Mouse (Mus musculus) kidney, embryonic 14.5 days (tissue): ENCODE measurements around the gene Prkab2. TPM values are rescaled to one million over a fixed set of nuclear protein-coding genes. Genes with fewer than 3 reads are reported as not detected.
A peak's percentile ranks its signal among the peaks of the same experiment; 100 is the strongest.

Experiments
- ATAC-seq: fragments of 200-750 bp; cut with Nextera tagmentation; 2 replicates; pipeline ENCODE4 v1.8.0; 2017; ENCODE audit warnings: moderate number of reproducible peaks, mild to moderate bottlenecking, moderate TSS enrichment, moderate library complexity; ENCODE audit not compliant: low FRiP score, low TSS enrichment
- H3K27ac ChIP-seq: fragments of 300-500 bp; sonication (generic); 2 replicates; pipeline ENCODE4 v1.5.1; 2014; ENCODE audit warnings: low read depth, mild to moderate bottlenecking, low read length, moderate library complexity, mixed read lengths
- H3K27me3 ChIP-seq: fragments of 300-500 bp; sonication (generic); 2 replicates; pipeline ENCODE4 v1.6.1; 2014; ENCODE audit warnings: mild to moderate bottlenecking, low read length; ENCODE audit not compliant: control insufficient read depth, insufficient read depth
- H3K36me3 ChIP-seq: fragments of 300-500 bp; sonication (generic); 2 replicates; pipeline ENCODE4 v1.6.1; 2014; ENCODE audit warnings: low read length, mixed read lengths; ENCODE audit not compliant: control insufficient read depth, insufficient read depth
- H3K4me1 ChIP-seq: fragments of 300-500 bp; sonication (generic); 2 replicates; pipeline ENCODE4 v1.6.1; 2014; ENCODE audit warnings: low read length, mixed read lengths; ENCODE audit not compliant: control insufficient read depth, insufficient read depth
- H3K4me2 ChIP-seq: fragments of 300-500 bp; sonication (generic); replicated peaks from 2 replicates; pipeline ENCODE4 v1.6.1; 2014; ENCODE audit warnings: low read depth, mild to moderate bottlenecking, low read length
- H3K4me3 ChIP-seq: fragments of 300-500 bp; sonication (generic); 2 replicates; pipeline ENCODE4 v1.5.1; 2014; ENCODE audit warnings: mild to moderate bottlenecking, low read length
- H3K9ac ChIP-seq: fragments of 300-500 bp; sonication (generic); 2 replicates; pipeline ENCODE4 v1.6.1; 2014; ENCODE audit warnings: low read depth, mild to moderate bottlenecking, low read length, moderate library complexity
- H3K9me3 ChIP-seq: fragments of 300-500 bp; sonication (generic); 2 replicates; pipeline ENCODE4 v1.6.1; 2016; ENCODE audit warnings: low read length; ENCODE audit not compliant: control insufficient read depth
- WGBS: fragments of 180-500 bp; shearing (Covaris S2); extraction: QIAGEN DNeasy Blood & Tissue Kit; methylation state at CpG from one replicate; pipeline ENCODE4 v1.1.7; 2014; 5-methylcytosine and 5-hydroxymethylcytosine counted together
- polyA plus RNA-seq: library from polyadenylated mRNA; unstranded; fragments of >200 nt; fragmentation: Nextera tagmentation; extraction: Ambion mirVana; gene quantifications from 2 replicates; pipeline ENCODE4 v1.2.1, GENCODE M21; 2014

Prkab2 gene
- polyA plus RNA-seq, 1 experiment from 2014 or later = 4.6 TPM

DNA sequence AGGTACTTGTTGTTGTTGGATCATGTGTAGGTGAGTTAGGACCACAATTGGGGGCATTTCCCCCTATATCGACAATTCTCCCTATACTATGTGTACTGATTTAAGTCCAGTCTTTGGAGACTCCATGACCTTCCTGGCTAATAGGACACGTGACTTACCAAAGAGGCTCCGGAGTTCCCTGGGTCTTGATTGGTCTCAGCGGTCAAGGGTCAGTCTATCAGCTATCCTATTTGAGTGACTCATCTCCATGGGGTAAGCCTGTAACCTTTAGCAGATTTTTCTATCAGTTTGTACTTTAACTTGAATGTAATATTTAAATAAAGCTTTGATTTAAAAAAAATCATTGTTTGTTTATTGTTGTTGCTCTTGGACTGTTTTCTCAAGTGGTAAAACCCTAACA lies 37.3 kb upstream of the Prkab2 start:
- Histone ChIP-seq H3K27me3 (no peaks in the 10 kb centered on the region), H3K36me3 (no peaks in the 10 kb centered on the region), H3K27ac (no peak overlapping the region), H3K9ac (no peak overlapping the region), H3K4me2 (no peak overlapping the region), H3K4me1 (no peaks in the 10 kb centered on the region), H3K9me3 (no peaks in the 10 kb centered on the region), H3K4me3 (no peak overlapping the region)
- 95% methylated on average over 4 of the region's 4 CpGs for WGBS
- ATAC-seq = no peak

DNA sequence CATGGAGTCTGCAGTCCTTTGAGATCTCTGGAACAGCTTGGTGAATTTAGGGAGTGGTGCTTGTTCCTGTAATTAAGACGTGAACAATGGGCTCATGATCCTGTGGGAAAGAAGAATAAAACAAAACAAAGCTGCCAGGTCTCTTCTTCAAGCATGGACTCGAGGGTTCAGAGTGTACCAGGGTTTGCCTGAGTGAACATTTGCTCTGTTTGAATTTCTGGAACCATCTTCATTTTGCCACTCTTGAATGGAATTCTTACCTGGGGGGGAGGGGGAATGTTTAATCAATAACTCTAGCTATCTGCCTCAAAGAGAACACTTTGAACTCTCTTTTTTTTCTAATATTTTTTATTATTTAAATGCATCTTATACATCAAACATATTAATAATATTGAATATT lies 33.4 kb upstream of the Prkab2 start:
- H3K4me2 ChIP-seq = no peak overlapping the region
- H3K27me3 ChIP-seq = no peaks in the 10 kb centered on the region
- H3K9me3 ChIP-seq = no peaks in the 10 kb centered on the region
- WGBS = 50% methylated on average over 2 of the region's 2 CpGs
- H3K4me1 ChIP-seq = no peaks in the 10 kb centered on the region
- ATAC-seq = no peak
- no peak overlapping the region for H3K4me3 ChIP-seq
- H3K27ac ChIP-seq = no peak overlapping the region
- no peak overlapping the region for H3K9ac ChIP-seq
- H3K36me3 ChIP-seq = no peaks in the 10 kb centered on the region

DNA sequence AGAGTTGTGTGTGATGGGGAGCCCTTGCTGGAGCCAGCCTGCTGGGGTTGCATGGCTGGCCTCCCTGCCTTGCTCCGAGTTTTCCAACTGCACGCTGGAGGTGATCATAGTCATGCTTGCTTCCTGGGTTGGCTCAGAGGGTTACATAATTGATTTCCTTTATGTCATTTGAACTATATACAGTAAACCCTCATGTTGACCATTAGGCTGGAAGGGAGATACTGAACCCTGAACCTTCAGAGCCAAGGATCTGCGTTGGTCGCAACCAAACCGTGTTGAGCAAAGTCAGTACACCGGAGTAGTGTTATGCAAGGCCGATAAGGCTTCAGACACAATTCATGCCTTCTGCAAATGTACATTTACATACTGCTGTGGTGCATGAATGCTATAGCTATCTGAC lies 30.1 kb upstream of the Prkab2 start:
- no peak overlapping the region; the same call in 1 of the 2 replicates for H3K27ac ChIP-seq
- no peak for ATAC-seq
- no peaks in the 10 kb centered on the region for H3K27me3 ChIP-seq
- no peaks in the 10 kb centered on the region for H3K4me1 ChIP-seq
- H3K9me3 ChIP-seq = no peaks in the 10 kb centered on the region
- no peaks in the 10 kb centered on the region for H3K36me3 ChIP-seq
- peak overlapping the region; percentile 48 for H3K4me3 ChIP-seq
- H3K4me2 ChIP-seq = peak overlapping the region; percentile 57
- 70% methylated on average over 7 of the region's 7 CpGs for WGBS
- no peak overlapping the region for H3K9ac ChIP-seq

DNA sequence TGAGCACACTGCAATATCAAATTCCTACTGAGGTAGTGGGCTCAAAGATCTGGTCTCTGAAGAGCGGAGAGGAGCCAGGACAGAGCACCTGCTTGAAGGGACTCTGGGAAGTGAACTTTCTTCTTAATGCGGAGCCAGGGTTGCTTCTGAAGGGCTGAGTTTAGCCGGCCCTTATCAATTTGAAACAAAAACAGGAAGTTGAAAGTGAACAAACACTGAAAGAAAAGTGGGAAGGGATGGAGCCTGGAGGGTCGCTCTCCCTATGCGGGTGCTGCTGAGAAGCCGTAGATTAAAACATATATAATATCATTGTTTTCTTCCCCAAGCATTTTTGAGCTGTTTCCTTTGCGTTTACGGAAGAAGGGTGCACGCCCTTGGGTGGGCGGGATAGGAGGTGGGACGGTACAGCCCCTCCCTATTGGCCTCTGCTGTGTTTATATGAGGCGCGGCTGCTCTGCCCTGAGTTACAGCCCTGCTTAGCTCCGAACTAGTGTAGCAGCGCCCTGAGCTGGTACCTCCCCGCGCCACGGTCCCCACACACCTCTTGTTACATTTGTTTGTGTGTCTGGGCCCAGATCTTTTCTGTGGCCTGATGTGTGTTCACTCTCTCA lies 29.5 kb upstream of the Prkab2 start, which contains the start of gene Fmo5:
Gene Fmo5, plus strand, starts transcription at position 414 of the 611 bp plus-strand sequence.
- peak within 1 kb of the TSS; percentile 48 for H3K4me3 ChIP-seq
- 3% methylated on average over 18 of the region's 18 CpGs for WGBS

DNA sequence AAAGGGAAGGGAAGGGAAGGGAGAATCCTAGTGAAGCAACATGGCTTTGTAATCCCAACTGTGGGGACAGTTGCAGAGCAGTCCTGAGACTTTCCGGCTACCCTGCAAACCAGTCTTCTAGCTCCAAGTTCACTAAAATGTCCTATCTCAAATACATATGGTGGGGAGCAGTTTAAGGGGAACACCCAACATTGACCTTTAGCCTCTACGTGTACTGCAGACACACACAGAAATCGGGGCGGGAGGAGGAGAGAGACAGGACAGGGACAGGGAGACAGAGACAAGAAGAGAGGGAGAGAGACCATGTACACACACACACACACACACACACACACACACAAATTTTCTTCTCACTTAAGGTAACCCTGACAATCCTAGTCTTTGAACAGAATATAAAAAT lies 28.1 kb upstream of the Prkab2 start:
- H3K27ac ChIP-seq = no peak overlapping the region
- no peaks in the 10 kb centered on the region for H3K4me1 ChIP-seq
- ATAC-seq = no peak
- H3K4me3 ChIP-seq = no peak overlapping the region
- H3K9ac ChIP-seq = no peak overlapping the region
- 87% methylated on average over 4 of the region's 4 CpGs for WGBS
- H3K9me3 ChIP-seq = no peaks in the 10 kb centered on the region
- no peak overlapping the region for H3K4me2 ChIP-seq
- no peaks in the 10 kb centered on the region for H3K27me3 ChIP-seq
- H3K36me3 ChIP-seq = no peaks in the 10 kb centered on the region

More for the DNA sequence above, 29.5 kb upstream of the Prkab2 start, which contains the start of gene Fmo5:
- H3K4me1 ChIP-seq = no peaks in the 10 kb centered on the region
- no peaks in the 10 kb centered on the region for H3K36me3 ChIP-seq
- peak; percentile 96 for ATAC-seq
- H3K27me3 ChIP-seq = no peaks in the 10 kb centered on the region
- H3K27ac ChIP-seq = no peak within 1 kb of the TSS; the same call in 1 of the 2 replicates
- H3K9ac ChIP-seq = peak within 1 kb of the TSS; percentile 47
- peak within 1 kb of the TSS; percentile 57 for H3K4me2 ChIP-seq
- no peaks in the 10 kb centered on the region for H3K9me3 ChIP-seq

DNA sequence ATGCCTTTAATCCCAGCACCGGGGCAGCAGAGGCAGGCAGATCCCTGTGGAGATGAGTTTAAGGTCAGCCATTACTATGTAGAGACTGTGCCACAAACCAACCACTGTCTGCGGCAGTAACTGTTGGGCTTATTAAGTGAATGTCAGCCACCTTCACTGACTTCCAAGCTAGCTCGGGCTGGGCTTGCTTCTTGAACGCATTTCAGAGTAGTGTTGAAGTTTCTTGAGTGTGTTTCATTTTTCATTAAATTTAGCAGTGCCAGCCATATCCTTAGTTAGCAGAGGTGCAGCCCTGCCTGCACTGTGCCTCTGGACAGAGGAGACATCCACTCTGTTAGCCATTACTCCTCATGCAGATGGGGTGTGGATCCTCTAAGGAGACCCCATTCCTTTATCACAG lies 27.2 kb upstream of the Prkab2 start:
- Histone ChIP-seq H3K9ac (no peak overlapping the region), H3K36me3 (no peaks in the 10 kb centered on the region), H3K4me3 (no peak overlapping the region), H3K9me3 (no peaks in the 10 kb centered on the region), H3K27me3 (no peaks in the 10 kb centered on the region), H3K4me1 (no peaks in the 10 kb centered on the region), H3K4me2 (no peak overlapping the region), H3K27ac (no peak overlapping the region)
- ATAC-seq = no peak
- 94% methylated on average over 4 of the region's 4 CpGs for WGBS

DNA sequence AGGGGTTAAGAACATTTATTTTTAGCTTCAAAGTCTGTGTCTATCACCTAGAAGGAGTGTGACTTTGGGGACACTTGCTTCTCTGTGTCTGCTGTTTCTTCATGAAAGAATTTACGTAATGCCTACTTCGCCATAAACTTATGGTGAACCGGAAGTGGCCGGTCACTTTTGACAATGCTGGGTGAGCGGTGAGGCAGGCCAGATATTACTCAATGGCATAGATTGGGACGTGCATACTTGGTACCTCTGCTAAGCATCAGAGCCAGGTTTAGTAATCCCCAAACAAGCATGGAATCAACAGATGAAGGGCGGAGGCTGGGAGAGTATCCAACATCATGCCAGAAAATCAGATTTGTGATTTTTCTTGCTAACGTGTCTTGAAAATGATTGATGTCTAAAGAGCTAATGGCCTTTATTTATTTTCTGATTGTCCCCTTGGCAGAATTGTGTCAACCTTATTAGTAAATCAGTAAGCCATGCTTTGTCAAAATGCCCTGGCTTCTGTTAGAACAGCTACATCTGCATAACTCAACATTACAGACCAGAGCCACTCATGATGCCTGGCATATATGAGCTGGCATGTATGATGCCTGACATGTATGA lies 26.6 kb upstream of the Prkab2 start:
- no peak overlapping the region for H3K9ac ChIP-seq
- no peak overlapping the region for H3K27ac ChIP-seq
- H3K36me3 ChIP-seq = no peaks in the 10 kb centered on the region
- no peaks in the 10 kb centered on the region for H3K4me1 ChIP-seq
- WGBS = 86% methylated on average over 8 of the region's 8 CpGs
- H3K9me3 ChIP-seq = no peaks in the 10 kb centered on the region
- H3K4me3 ChIP-seq = no peak overlapping the region
- no peak overlapping the region for H3K4me2 ChIP-seq
- no peak for ATAC-seq
- no peaks in the 10 kb centered on the region for H3K27me3 ChIP-seq

DNA sequence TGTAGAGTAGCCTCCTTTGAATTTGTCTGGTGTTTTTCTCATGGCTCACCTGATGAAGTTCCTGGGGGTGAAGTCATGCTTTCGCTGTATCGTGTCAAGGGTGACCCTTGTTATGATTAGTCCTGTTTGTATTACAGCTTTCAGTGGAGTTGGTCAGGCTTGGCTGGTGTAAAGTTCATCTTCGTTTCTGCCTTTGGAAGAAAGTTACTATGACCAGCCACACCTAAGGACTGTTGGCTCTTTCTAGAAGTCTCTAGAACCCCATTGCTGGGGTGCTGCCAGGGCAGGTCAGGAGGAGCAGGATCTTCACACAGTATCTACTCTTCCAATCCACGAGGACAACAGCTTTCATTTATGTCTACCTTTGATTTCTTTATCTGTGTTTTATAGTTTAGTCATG lies 24.5 kb upstream of the Prkab2 start:
- WGBS = 82% methylated on average over 4 of the region's 4 CpGs
- no peaks in the 10 kb centered on the region for H3K4me1 ChIP-seq
- no peaks in the 10 kb centered on the region for H3K9me3 ChIP-seq
- H3K9ac ChIP-seq = no peak overlapping the region
- no peaks in the 10 kb centered on the region for H3K27me3 ChIP-seq
- no peak overlapping the region for H3K27ac ChIP-seq
- no peaks in the 10 kb centered on the region for H3K36me3 ChIP-seq
- H3K4me3 ChIP-seq = no peak overlapping the region
- ATAC-seq = no peak
- H3K4me2 ChIP-seq = no peak overlapping the region

DNA sequence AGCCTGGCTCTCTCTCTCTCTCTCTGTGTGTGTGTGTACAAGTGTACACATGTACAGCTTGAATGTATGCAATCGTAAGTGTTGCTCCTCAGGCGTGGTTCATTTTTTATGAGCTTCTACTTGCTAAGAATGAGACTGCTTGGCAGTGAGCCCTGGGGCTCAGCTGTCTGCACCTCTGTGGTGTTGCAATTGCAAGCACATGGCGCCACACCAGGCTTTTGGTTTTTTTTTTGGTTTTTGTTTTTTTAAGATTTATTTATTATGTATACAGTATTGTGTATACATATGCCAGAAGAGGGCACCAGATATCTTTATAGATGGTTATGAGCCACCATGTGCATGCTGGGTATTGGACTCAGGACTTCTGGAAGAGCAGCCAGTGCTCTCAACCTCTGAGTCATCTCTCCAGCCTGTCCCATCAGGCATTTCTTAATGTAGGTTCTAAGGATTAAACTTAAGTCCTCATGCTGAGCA lies 23.7 kb upstream of the Prkab2 start:
- WGBS = 72% methylated on average over 3 of the region's 3 CpGs
- H3K36me3 ChIP-seq = no peaks in the 10 kb centered on the region
- no peak overlapping the region for H3K4me2 ChIP-seq
- H3K9ac ChIP-seq = no peak overlapping the region
- no peaks in the 10 kb centered on the region for H3K4me1 ChIP-seq
- no peaks in the 10 kb centered on the region for H3K9me3 ChIP-seq
- no peak overlapping the region for H3K4me3 ChIP-seq
- no peak overlapping the region for H3K27ac ChIP-seq
- no peak for ATAC-seq
- H3K27me3 ChIP-seq = no peaks in the 10 kb centered on the region
